Mouse (Mus musculus): ENCODE measurements at regions not wholly inside any gene's neighbourhood (a gene's known extent, or its start where the extent isn't known, plus 50 kb on each side); places are given as distances from the start of the nearest gene placed in this dataset.
A peak's percentile ranks its signal among the peaks of the same experiment; 100 is the strongest.

GRCm38 (mm10) chrX:129158794-129159411 lies 590.6 kb upstream of the Diaph2 start:
- ChIA-PET POLR2A (no interaction called here), CTCF (interaction anchor here (1.3 kb wide), 1 partner anchor 9 kb away, joined by 3 read pairs; no protein-coding TSS in a partner anchor)
- ATAC-seq (peak; percentile 98), DNase-seq (ENCODE audit: low read depth, low spot score) (no peak)
- TF ChIP-seq CTCF (IDR thresholded peaks at IDR 0.05), result no peak
- in situ Hi-C loops (cut with MboI; ENCODE audit: low pct_unique_long_range_greater_than_20kb), result no loop called here
- H3K27me3 ChIP-seq, result no peaks in the 10 kb centered on the region

All from Patski (cell line).